Mouse (Mus musculus) lung, adult 2 months (tissue): ENCODE measurements around the gene Slc4a8.
"Not testable (repeated sequence)": the region's sequence is repeated elsewhere in the genome, so short reads cannot be mapped to it uniquely, and the experiment has no call there.

Experiments used
- CTCF ChIP-seq: fragments of 200-500 bp; IDR thresholded peaks from 2 replicates; pipeline ENCODE4 v1.5.1; 2011; ENCODE audit warnings: mild to moderate bottlenecking, low read length, control low read depth; ENCODE audit not compliant: insufficient read depth
- POLR2A ChIP-seq: fragments of 200-500 bp; IDR thresholded peaks from 2 replicates; pipeline ENCODE4 v1.6.1; 2011; ENCODE audit warnings: low read depth, mild to moderate bottlenecking, control low read depth, low read length, borderline replicate concordance; ENCODE audit errors: extremely low read depth

GRCm38 (mm10) chr15:100822370-100822769 lies 60.8 kb downstream of the Slc4a8 start:
- TF ChIP-seq CTCF, POLR2A: not testable (repeated sequence)
